Mouse (Mus musculus) spleen, postnatal 10 days (tissue): ENCODE measurements around the gene Rasl11a.

ENCODE experiments used
- DNase-seq, 2 experiments: peaks; one replicate each; pipeline ENCODE4 v3.0.0; 2021 to 2022; ENCODE audit warnings: low spot score in 2 of 2

Rasl11a gene

DNA sequence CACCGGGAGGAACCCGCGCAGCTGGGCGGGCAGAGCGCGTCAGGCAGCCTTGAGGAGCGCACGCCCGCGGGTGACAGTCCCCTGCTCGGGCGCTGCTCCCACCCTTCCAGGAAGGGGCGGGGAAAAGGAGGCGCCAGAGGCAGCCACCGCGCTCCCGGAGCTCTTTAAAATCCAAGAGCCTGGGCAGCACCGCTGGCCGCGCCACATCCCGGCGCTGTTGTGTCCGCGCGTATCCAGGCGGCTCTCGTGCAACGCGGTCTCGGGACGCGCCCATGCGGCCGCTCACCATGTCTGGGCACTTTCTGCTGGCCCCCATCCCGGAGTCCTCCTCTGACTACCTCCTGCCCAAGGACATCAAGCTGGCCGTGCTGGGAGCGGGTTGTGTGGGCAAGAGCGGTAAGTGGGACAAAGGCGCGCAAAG lies at the start of gene Rasl11a:
TSS of gene Rasl11a (plus strand) at position 127 of the 421 bp plus-strand sequence.
- DNase-seq: peak in 1 of 2 experiments; percentile 53

DNA sequence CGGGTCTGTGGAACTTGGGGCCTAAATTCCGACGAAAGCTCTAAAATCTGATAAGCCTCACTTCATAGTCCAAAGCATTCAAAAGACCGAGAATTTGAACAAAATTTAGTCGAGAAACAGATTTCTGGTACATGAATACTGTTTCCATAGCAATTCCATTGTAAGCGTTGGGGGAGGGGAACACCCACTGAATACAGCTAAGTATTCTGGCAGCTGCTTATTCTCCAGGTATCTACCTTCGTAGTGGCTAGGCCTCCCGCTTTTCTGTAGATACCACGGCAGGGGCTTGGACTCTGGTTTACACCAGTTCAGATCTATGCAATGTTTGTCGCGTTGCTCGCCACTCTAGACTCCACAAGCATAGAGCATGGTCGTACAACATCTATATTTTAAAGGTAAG lies 49.1 kb upstream of the Rasl11a start:
- DNase-seq: no peak

DNA sequence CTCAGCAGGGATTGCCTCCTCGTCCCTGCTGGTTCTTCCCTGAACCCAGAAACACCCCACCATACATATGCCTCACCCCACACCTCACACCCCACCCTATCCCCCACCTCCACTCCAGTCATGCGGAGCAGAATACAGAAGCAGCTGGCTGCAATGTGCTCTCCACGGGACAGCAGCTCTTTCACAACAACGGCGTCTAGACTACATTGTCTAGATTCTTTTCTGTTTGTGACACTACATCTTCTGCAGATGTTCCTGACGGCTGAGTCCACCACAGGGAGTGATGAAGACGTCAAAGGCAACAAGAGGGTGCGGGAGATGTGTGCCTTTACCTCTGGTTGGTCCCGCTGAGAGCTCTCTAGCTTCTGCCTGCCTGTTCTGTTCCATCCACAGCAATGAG lies 46.8 kb upstream of the Rasl11a start:
- DNase-seq: no peak

DNA sequence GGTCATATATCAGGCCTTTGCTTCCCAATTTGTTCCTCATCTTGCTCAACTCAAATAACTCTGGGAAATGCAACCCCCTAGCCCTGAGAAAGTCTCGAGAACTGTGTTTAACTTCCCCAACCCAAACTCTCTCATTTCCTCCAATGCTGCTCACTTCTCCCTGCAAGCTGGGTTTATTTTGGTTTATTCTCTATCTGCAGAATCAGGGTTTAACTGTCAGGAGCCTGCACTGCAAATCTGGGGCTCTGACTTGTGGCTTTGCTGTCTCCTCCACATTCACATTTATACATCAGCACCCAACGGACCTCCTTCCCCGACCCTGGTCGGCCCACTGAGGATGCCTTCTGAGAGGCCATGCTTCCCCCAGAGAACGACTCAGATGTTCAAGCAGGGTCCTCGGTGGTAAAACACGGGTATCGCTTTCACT lies 38.9 kb upstream of the Rasl11a start:
- DNase-seq: no peak

DNA sequence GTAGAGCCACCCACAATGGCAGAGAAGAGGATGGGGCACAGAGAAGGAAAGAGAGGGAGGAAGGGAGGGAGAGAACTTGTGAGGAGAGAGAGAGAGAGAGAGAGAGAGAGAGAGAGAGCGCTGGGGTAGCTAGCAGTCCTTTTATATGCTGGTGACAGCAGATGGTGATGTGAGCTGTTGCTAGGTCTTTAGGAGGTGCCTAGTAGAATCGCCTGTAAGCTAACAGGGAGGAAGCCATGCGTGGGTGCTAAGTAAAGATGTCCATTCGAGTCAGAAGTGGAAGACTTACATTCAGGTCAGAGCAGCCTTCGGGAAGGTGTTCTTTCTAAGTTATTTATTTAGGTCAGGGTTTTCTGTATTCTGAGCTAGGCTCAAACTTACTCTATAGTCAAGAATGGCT lies 34.9 kb upstream of the Rasl11a start:
- DNase-seq: no peak

DNA sequence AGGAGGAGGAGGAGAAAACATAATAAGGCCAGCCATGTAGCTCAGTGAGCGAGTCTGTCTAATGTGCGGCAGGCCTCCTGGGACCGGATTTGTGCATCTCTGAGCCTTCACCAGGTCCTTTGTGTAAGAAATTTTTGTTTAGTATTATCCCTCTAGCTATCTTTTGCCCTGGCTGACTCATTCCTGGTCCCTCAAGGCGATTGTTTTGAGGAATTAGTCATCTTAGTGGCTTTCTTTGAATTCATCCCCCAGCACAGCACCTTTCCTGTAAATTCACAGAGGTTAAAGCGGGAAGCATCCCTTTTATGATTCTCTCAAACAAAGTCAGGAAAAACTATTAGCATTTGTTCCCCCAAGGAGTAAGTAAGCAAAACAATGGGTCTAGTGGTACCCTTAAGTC lies 32.0 kb upstream of the Rasl11a start:
- no peak for DNase-seq

DNA sequence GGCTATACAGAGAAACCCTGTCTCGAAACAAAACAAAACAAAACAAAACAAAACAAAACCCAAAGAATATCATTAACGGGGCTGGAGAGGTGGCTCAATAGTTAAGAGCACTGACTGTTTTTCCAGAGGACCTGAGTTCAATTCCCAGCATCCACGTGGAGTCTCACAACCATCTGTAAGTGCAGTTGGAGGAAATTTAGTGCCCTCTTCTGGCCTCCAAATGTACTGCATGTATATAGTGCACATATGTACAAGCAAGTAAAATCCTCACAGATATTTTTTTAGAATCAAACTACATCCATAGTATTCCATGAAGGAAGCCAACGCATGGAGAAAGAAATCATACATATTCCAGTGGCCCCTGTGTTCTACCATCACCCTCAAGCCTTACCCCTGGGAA lies 31.4 kb upstream of the Rasl11a start:
- no peak for DNase-seq

DNA sequence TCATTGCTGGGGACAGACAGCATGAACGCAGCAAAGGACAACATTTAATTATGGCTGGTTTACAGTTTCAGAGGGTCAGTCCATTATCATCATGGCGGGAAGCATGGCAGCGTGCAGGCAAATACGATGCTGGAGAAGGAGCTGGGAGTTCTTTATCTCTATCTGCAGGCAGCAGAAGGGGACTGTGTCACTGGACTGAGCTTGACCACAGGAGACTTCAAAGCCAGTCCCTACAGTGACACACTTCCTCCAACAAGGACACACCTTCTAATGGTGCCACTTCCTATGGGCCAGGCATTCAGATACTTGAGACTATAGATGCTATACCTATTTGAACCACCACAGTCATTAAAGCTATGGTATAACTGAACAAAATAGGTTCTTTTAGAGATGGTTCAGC lies 29.5 kb upstream of the Rasl11a start:
- DNase-seq: no peak

DNA sequence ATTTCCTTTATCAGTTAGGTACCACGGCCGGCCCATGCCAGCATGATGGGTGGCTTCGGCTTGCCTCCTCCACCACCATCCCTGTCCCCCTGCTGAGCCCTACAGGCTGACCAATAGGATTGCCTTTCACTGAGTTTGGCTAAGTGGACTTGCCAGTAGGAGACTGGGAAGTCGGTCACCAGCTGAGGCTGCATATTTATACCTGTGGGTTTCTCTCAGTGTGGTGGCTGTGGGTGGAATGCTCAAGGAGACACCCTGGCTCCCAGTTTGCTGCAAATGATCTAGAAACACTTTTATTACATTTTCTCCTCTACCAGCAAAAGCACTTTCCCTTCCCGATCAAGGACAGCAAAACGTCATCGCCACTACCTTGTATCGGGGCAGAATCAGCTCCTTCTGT lies 27.3 kb upstream of the Rasl11a start:
- DNase-seq: no peak

DNA sequence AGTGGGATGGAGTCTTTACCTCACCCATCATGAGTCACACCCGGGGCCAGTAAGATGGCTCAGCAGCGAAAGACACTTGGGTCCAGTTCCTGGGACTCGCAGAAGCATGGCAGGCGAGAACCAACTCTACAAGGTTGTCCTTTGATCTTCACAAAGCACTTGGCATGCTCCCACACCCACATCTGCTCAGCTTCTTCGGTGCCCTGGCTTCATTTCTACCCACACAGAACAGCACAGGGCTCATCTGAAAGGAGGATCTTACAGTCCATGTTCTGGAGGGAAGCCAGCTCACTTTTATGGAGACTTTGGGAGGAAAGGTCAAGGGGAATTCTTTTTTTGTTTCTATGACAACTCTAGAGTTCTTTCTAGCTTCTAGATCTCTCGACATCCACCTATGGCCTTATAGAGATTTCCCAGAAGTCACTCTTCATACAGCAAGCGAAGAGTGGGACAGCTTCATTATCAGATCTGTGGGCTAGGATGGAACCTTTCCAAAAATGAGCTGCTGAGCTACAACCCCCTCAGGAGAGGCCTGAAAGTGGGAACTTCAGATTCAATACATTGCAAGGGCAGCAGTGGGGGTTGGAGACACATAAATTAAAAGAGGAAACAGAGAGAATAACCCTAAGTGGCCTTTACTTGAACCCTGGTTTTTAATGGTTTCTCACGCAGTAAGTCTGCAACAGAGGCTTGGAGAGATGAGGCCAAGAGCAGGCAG lies 25.8 kb upstream of the Rasl11a start:
- DNase-seq: no peak

DNA sequence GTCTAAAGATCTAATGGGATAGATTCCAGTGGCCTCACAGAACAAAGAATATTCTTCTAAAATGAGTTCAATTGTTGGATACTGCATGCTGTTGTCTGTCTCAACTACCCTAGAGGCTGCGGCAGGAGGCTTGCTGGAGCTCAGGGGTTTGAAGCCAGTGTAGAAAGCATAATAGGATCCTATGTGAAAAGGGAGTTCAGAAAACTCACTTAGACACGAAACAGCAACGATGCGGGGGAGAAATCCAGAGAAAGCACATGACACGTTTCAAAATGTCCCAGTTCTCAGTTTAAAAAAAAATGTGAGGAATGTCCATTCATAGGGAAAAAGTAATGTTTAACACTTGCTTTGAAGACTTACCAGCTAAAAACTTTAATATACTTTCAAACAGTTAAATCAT lies 21.9 kb upstream of the Rasl11a start:
- no peak for DNase-seq

DNA sequence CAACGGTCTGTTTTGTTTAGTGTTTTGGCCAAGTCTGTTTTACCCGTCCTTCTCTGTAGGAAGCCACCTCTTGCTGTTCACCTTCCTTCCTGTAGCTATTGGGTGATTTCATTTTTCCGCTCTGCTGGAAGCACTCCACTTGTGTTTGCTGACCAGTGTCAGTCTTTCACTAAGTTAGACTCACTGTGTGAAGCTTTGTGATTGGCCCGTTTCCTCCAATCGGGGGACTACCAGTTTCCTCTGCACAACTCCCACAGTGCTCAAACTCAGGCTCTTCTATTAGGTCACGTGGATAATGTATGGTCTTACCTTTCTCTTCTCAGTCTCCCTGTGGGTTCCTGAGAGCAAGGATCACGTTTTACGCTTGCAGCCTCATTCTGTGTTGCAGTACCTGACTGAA lies 15.3 kb upstream of the Rasl11a start:
- peak; percentile 26 to 46 for DNase-seq

DNA sequence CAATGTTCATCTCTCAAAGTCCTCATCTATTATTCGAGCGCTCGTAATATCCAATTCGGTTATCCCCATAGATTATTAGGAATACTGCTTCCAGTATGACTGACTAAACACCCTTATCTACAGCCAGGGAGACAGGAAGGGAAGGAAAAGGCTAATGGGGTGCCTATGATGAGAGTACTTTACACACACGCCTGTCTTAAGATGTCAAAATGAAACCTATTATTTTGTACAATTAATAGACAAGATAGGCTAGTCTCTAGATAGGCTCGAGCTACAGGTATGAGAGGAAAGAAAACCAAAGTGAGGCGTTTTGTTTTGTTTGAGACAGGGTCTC lies 12.5 kb upstream of the Rasl11a start:
- no peak for DNase-seq

DNA sequence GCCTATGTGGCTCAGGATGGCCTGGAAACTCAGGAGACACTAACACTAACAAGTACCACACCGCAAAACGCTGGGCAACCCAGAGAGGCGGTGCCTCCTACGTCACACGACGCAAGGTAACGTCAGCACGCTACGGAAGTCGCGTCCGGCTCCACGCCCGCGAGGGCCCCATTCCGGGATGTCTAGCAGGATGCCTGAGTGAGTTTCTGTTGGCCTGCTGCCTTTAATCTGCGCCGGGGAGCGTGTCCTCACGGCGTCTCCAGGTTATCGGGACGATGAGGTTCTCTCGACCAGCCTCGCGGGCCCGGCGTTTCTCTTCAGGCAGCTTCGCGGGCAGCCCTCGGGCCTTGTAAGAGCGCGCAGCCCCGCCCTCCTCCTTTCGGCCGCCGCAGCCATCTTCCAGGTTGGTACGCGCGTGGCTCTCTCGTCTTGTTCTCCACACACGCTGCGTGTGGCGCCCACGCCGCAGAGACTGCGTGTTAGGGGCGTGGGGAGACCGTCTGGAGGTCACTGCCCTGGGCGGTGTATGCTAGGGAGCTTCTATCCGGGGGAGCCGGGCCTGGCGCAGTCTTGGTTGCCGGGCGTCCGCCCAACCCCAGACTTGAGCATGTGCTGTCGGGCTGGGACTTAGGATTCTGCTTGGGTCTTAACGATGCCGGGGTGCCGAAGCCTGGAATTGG lies 12.0 kb upstream of the Rasl11a start, which contains the start of gene Rpl21:
TSS of gene Rpl21 (plus strand) at position 122 of the 680 bp plus-strand sequence.
- DNase-seq: peak; percentile 95 to 100

DNA sequence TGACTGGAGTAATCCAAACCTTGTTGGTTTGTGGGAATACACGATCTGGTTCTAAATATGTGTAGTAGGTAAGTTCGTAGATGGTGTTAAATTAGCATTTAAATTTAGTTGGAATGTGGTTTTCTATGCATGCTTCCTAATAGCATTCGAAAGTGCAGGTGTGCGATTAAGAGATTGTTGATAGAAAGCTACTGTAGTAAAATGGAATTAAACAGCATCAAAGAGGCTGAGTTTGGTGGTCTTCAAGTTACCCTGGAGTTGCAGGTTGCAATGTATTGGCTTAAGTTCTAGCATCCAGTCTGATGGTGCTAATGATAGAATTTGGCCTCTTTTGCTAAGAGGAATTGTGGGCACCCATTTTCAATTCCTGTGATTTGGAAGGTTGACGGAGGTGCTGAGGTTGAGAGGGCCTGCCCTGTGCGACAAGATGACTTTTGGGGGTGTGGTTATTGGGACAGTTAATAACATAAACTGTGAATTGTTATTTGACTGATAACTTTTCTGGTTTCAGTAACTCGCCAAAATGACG lies 11.1 kb upstream of the Rasl11a start:
- DNase-seq: no peak

DNA sequence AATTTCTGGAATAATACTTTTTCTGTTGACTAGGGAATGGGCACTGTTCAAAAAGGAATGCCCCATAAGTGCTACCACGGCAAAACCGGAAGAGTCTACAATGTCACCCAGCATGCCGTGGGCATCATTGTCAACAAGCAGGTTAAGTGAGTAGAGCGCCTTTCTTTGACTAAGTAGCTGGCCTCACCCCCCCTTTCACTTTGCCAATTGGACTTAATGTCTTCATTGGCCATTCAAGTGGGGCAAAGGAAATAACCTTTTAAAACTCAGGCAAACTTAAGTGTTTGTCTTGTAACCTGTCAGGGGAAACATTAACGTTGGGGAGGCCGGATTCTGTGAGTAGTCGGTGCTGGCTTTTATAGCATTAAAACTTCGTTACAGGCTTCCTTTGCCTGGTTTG lies 9.9 kb upstream of the Rasl11a start:
- no peak for DNase-seq

DNA sequence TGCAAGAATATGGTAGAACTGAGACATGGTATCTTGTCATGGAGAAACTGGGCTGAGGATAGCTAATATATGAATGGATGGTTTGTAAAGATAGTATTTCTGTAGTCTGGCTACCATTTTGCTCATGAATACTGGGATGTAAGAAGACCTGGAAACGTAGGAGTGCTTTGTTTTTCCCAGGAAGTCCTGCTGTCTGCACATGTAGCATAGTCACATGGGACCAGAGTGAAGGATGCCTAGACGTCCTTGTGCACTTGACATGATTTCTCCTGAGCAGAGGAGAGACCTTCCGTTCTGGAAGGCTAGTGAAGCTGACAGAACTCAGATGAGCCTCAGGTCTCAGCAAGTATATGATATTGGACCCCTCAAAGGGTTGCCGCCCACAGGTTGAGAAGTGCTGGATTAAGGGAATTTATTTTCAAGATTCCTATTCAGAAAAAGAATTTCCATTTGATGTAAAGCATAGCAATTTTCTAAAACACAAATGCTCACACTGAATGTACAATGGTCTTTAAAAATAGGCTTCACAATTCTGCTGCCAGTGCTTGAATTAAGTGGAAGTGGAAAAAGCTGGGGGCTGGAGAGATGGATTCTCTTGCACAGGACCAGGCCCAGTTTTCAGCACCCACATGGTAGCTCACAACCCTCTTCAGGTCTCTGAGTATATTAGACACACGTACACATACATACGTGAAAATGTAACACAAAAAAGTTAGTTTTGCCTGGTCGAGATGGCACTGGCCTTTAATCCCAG lies 6.7 kb upstream of the Rasl11a start:
- no peak for DNase-seq

DNA sequence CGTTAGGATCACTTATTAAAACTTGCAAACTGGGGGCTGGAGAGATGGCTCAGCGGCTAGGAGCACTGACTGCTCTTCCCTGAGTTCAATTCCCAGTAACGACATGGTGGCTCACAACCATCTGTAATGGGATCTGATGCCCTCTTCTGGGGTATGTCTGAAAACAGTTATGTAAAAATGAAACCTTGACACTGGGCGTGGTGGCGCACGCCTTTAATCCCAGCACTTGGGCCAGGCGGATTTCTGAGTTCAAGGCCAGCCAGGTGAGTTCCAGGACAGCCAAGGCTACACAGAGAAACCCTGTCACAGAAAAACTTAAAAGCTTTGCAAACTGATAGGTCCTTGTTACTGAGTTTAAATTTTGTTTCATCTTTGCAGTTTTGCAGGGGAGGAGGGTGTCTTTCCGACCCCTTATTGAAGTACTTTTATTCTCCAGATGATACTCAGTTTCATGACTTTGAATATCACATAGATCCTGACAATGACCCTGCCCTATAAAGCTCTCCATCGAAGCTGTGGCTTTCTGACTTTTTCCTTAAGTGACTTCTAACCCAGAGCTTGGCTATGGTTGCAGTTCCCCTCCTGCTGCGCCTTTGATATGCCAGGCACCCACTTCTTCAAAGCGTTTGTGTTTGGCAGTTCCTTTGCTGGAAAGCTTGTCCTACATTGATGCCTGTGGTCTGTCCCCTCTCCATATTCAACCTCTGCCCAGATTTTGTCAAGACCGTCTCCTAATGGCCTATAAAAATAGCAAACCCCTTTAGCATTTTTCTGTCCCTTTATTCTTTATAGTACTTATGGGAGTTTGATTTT lies 5.8 kb upstream of the Rasl11a start:
- no peak for DNase-seq

DNA sequence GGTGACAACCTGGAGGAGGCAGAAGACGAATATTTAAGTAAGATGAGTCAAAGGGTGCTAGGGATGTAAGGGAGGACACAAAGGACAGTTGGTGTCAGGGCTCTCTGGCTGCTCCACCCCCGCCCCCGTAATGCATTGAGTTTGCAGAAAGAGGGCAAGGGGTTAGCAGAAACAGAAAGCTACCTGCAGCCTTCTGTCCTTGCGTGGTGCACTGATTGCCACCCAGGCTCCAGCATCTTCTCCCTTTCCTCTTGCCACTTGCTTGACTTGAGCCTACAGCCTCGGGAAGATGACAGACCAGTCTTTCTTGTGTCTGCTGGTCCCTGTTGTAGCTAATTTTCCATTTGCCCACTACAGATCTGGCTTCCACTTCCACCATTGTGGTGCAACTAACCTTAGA lies 5.1 kb upstream of the Rasl11a start:
- no peak for DNase-seq

DNA sequence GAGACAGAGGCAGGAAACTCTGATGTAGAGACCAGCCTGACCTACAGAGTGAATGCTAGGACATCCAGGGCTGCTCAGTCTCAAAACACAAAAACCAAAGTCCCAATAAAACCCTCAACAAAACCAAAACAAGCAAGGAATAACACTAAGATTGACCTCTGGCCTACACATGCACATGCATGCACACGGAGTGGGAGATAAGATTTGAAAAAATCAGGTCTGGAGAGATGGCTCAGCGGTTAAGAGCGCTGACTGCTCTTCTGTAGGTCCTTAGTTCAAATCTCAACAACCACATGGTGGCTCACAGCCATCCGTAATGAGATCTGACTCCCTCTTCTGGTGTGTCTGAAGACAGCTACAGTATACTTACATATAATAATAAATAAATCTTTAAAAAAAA lies 4.4 kb upstream of the Rasl11a start:
- DNase-seq: no peak

DNA sequence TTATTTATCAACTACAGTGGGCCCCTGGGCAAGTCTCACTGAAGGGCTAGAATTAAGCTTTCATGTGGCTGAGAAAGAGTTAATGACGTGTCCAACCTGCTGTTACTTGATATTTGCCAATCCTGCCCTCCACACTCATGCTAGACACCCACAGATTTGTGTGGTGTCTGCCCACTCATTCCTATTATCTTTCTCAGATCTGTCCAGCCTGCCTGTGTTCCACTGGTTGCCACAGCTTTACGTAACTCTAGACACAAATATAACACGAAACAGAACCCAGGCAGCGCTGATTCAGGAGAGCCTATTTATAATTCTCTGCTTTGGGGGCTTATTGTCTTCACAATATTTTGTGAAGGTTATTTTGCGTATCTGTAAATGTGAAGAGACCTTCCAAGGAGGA lies 3.6 kb upstream of the Rasl11a start:
- no peak for DNase-seq

DNA sequence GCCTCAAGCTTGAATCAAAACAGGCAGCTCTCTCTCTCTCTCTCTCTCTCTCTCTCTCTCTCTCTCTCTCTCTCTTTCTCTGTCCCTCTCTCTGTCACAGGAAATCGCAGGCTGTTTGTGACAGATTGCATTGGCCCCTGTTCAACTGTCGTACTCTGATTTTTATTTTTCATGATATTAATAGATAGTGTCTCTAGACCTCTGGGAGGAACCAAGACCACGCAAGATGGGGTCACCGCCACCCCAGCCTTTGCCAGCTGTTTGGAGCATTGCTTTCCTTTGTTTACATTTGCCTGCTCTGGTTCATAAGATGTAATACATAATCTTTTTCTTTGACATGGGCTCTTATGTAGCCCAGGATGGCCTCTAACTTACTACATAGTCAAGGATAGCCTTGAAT lies 2.9 kb upstream of the Rasl11a start:
- no peak for DNase-seq
